Mouse (Mus musculus): ENCODE measurements at regions not wholly inside any gene's neighbourhood (a gene's known extent, or its start where the extent isn't known, plus 50 kb on each side); places are given as distances from the start of the nearest gene placed in this dataset.

GRCm38 (mm10) chr16:92939618-92940017 is 113.7 kb upstream of the Runx1 start:
- Histone ChIP-seq H3K27me3 (ENCODE audit: control insufficient read depth, insufficient read depth, low read length) (no peaks in the 10 kb centered on the region), H3K4me3 (replicated peaks; ENCODE audit: low read length) (no peak overlapping the region), H3K36me3 (ENCODE audit: control insufficient read depth, insufficient read depth, low read length) (no peaks in the 10 kb centered on the region), H3K4me2 (replicated peaks; ENCODE audit: low read depth, low read length, severe bottlenecking) (no peak overlapping the region), H3K9ac (ENCODE audit: low read depth, low read length, severe bottlenecking) (no peak overlapping the region), H3K4me1 (ENCODE audit: control insufficient read depth, insufficient read depth, low read length) (peaks cover 7% of the 10 kb centered on the region), H3K9me3 (ENCODE audit: control insufficient read depth, low read length) (no peaks in the 10 kb centered on the region), H3K27ac (replicated peaks; ENCODE audit: low read depth, low read length) (no peak overlapping the region)
- TF ChIP-seq POLR2A (IDR thresholded peaks at IDR 0.05; ENCODE audit: borderline replicate concordance, extremely low read depth, insufficient read depth, insufficient read length), result no peak
- DNase-seq (ENCODE audit: low spot score) (peak; percentile 57), ATAC-seq (ENCODE audit: low FRiP score, low read depth) (peak; percentile 79)
- 8% methylated on average over 8 of the region's 8 CpGs for WGBS

DNA sequence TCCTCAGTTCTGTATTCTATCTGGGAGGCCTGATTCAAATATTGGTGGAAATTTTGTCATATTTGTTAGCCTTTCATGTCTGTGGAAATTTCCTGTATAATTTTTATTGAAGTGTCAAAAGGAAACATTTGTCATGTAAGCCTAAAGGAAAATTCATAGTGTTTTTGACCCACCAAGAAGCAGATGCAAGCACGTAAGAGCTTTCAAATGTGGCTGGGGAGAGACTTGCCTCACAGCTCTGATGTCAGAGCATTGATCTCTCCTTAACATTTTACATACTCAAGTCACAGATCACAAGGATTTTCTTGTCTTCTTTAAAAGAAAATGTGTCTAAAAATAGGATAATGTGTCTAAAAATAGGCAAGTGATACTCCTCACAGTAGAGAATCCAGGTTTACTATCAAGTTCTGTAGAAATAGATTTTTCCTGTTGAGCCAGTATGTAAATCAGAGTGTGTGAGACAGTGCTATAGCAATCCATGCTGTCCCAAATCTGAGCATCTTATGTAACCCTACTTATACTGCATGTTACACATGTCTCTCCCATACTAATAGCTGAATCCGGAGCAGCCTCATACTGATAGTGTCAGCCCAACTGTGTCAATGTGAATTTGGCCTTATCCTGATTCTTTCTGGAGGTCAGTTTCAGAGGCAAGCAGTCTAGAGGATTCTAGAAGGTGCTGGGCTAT is 110.0 kb upstream of the Runx1 start:
- H3K27me3 ChIP-seq (ENCODE audit: control insufficient read depth, insufficient read depth, low read length), result no peaks in the 10 kb centered on the region
- H3K9ac ChIP-seq (ENCODE audit: low read depth, low read length, severe bottlenecking), result no peak overlapping the region
- ATAC-seq (ENCODE audit: low FRiP score, low read depth), result no peak
- TF ChIP-seq POLR2A (IDR thresholded peaks at IDR 0.05; ENCODE audit: borderline replicate concordance, extremely low read depth, insufficient read depth, insufficient read length), result no peak
- no peak overlapping the region for H3K4me3 ChIP-seq (replicated peaks; ENCODE audit: low read length)
- 68% methylated on average over 2 of the region's 2 CpGs for WGBS
- no peak for DNase-seq (ENCODE audit: low spot score)
- no peaks in the 10 kb centered on the region for H3K36me3 ChIP-seq (ENCODE audit: control insufficient read depth, insufficient read depth, low read length)
- no peak overlapping the region for H3K27ac ChIP-seq (replicated peaks; ENCODE audit: low read depth, low read length)
- peaks cover 7% of the 10 kb centered on the region for H3K4me1 ChIP-seq (ENCODE audit: control insufficient read depth, insufficient read depth, low read length)
- H3K4me2 ChIP-seq (replicated peaks; ENCODE audit: low read depth, low read length, severe bottlenecking), result no peak overlapping the region
- H3K9me3 ChIP-seq (ENCODE audit: control insufficient read depth, low read length), result no peaks in the 10 kb centered on the region

DNA sequence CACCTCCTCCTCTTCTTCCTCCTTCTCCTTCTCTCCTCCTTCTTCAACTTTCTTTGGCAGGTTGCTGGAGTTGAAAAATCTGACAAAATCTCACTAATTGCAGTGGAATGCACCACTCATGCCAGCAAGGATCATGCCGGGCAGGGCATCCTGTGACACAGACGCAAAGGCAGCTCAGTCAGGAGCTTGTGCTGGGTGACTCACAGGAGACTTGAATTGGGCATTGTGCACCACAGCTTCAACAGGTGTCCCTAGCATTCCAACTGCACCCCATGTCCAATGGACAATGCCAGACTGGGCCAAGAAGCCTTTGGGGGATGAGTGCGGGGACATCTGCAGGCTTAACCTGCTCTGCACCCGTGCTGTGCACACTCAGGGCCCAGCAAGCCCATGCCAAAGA is 104.2 kb upstream of the Runx1 start:
- 64% methylated on average over 4 of the region's 4 CpGs for WGBS
- H3K4me3 ChIP-seq (replicated peaks; ENCODE audit: low read length), result no peak overlapping the region
- ATAC-seq (ENCODE audit: low FRiP score, low read depth), result no peak
- TF ChIP-seq POLR2A (IDR thresholded peaks at IDR 0.05; ENCODE audit: borderline replicate concordance, extremely low read depth, insufficient read depth, insufficient read length), result no peak
- H3K9me3 ChIP-seq (ENCODE audit: control insufficient read depth, low read length), result no peaks in the 10 kb centered on the region
- no peak overlapping the region for H3K27ac ChIP-seq (replicated peaks; ENCODE audit: low read depth, low read length)
- DNase-seq (ENCODE audit: low spot score), result no peak
- no peak overlapping the region for H3K9ac ChIP-seq (ENCODE audit: low read depth, low read length, severe bottlenecking)
- H3K36me3 ChIP-seq (ENCODE audit: control insufficient read depth, insufficient read depth, low read length), result no peaks in the 10 kb centered on the region
- H3K27me3 ChIP-seq (ENCODE audit: control insufficient read depth, insufficient read depth, low read length), result no peaks in the 10 kb centered on the region; the same call in 1 of the 2 replicates
- H3K4me2 ChIP-seq (replicated peaks; ENCODE audit: low read depth, low read length, severe bottlenecking), result no peak overlapping the region
- peaks cover 18% of the 10 kb centered on the region for H3K4me1 ChIP-seq (ENCODE audit: control insufficient read depth, insufficient read depth, low read length)

GRCm38 (mm10) chr16:92928201-92928600 is 102.3 kb upstream of the Runx1 start:
- Histone ChIP-seq H3K27ac (replicated peaks; ENCODE audit: low read depth, low read length) (no peak overlapping the region), H3K27me3 (ENCODE audit: control insufficient read depth, insufficient read depth, low read length) (no peaks in the 10 kb centered on the region; the same call in 1 of the 2 replicates), H3K36me3 (ENCODE audit: control insufficient read depth, insufficient read depth, low read length) (no peaks in the 10 kb centered on the region), H3K4me2 (replicated peaks; ENCODE audit: low read depth, low read length, severe bottlenecking) (no peak overlapping the region), H3K9me3 (ENCODE audit: control insufficient read depth, low read length) (no peaks in the 10 kb centered on the region), H3K4me1 (ENCODE audit: control insufficient read depth, insufficient read depth, low read length) (peaks cover 18% of the 10 kb centered on the region), H3K9ac (ENCODE audit: low read depth, low read length, severe bottlenecking) (no peak overlapping the region), H3K4me3 (replicated peaks; ENCODE audit: low read length) (no peak overlapping the region)
- TF ChIP-seq POLR2A (IDR thresholded peaks at IDR 0.05; ENCODE audit: borderline replicate concordance, extremely low read depth, insufficient read depth, insufficient read length), result no peak
- 24% methylated on average over 7 of the region's 7 CpGs for WGBS
- DNase-seq (ENCODE audit: low spot score) (peak; percentile 38), ATAC-seq (ENCODE audit: low FRiP score, low read depth) (peak; percentile 57)

GRCm38 (mm10) chr16:92927662-92928061 is 101.7 kb upstream of the Runx1 start:
- H3K4me1 ChIP-seq (ENCODE audit: control insufficient read depth, insufficient read depth, low read length), result peaks cover 18% of the 10 kb centered on the region

More at GRCm38 (mm10) chr16:92927662-92928061, 101.7 kb upstream of the Runx1 start:
- Histone ChIP-seq H3K9me3 (ENCODE audit: control insufficient read depth, low read length) (no peaks in the 10 kb centered on the region), H3K4me2 (replicated peaks; ENCODE audit: low read depth, low read length, severe bottlenecking) (no peak overlapping the region), H3K36me3 (ENCODE audit: control insufficient read depth, insufficient read depth, low read length) (no peaks in the 10 kb centered on the region), H3K27me3 (ENCODE audit: control insufficient read depth, insufficient read depth, low read length) (no peaks in the 10 kb centered on the region; the same call in 1 of the 2 replicates), H3K9ac (ENCODE audit: low read depth, low read length, severe bottlenecking) (no peak overlapping the region), H3K4me3 (replicated peaks; ENCODE audit: low read length) (no peak overlapping the region), H3K27ac (replicated peaks; ENCODE audit: low read depth, low read length) (no peak overlapping the region)
- no peak for TF ChIP-seq POLR2A (IDR thresholded peaks at IDR 0.05; ENCODE audit: borderline replicate concordance, extremely low read depth, insufficient read depth, insufficient read length)
- 5% methylated on average over 2 of the region's 2 CpGs for WGBS
- no peak for DNase-seq (ENCODE audit: low spot score)
- no peak for ATAC-seq (ENCODE audit: low FRiP score, low read depth)
